Mouse (Mus musculus): Measurements from ENCODE around the gene Vmn2r30. TPM values are rescaled to one million over a fixed set of nuclear protein-coding genes. Genes with fewer than 3 reads are reported as not detected.
A peak's percentile ranks its signal among the peaks of the same experiment; 100 is the strongest.
"Not testable (repeated sequence)": the region's sequence is repeated elsewhere in the genome, so short reads cannot be mapped to it uniquely, and the experiment has no call there.

Vmn2r30 gene
- not detected in 2 replicates for polyA plus RNA-seq (2011; ENCODE audit: insufficient read depth, insufficient read length, low replicate concordance, missing spikeins)

DNA sequence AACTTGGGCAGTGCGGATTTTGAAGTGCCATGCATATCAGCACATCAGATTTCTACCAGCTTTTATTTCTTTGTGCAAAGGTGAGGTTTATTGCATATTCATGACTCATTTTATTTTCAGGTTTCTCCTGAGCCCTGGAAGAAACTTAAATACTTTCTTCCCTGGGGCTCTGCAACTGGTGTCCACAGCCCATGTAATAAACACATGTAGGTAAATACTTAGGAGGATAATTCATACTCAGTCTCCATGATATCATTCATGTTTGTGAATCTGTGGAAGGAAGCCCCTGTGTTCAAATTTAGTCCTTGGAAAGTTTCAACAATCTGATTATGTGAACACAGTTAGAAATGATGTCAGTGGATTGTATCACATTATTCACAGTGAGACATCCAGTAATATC is at the start of gene Vmn2r30:
Vmn2r30 (minus strand) TSS at position 101 of the 400 bp plus-strand sequence.
- not testable (repeated sequence) for H3K4me1 ChIP-seq (ENCODE audit: control insufficient read depth, insufficient read depth, low read length); H3K27ac ChIP-seq (ENCODE audit: control insufficient read depth, insufficient read depth, low read depth, low read length, poor library complexity); H3K4me3 ChIP-seq (replicated peaks; ENCODE audit: control insufficient read depth, low read depth, low read length)
- 63% methylated on average over 1 of the region's 1 CpGs for WGBS

DNA sequence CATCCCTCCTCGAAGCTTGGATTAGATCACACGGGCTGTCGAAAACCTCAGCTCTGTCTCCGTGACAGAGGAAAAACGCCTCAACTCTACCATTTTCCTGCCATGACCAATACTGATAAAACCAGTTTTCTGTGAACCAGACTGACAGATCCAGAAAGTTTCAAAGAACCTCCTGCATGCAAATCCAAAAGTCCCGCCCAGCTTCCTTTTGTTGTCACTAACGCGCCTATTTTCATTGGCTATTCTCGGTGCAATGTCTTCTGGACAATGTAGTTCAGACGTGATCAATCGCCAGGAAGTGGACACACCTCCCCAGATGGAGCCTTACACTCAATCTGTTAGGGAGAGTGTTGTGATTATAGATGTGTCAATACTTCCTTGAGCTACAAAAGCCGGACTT is 37.0 kb upstream of the Vmn2r30 start, which contains the start of gene Gm45783:
Gm45783 (minus strand) TSS at position 143 of the 400 bp plus-strand sequence.
- 45% methylated on average over 12 of the region's 12 CpGs for WGBS
- H3K4me1 ChIP-seq (ENCODE audit: control insufficient read depth, insufficient read depth, low read length); H3K4me3 ChIP-seq (replicated peaks; ENCODE audit: control insufficient read depth, low read depth, low read length); H3K27ac ChIP-seq (ENCODE audit: control insufficient read depth, insufficient read depth, low read depth, low read length, poor library complexity): not testable (repeated sequence)

DNA sequence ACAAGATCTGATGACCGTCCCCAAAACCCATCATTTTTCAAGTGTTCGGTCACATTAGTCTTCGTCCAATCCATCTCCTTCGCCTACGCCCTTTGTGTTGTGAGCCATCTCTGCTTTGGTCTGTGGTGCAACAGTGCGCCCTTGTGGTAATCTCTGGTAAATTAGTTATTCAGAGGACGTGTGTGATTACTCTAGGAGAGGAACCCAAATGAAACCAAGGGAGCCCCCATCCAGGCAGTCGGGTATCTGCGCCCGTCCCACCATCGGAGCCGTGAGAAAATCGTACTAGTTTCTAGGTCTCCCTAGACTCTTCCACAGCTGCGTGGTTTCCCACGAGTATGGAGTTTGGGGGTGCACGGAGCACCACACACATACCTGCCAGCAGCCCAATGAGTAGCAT is 41.8 kb downstream of the Vmn2r30 start:
- H3K27ac ChIP-seq (ENCODE audit: control insufficient read depth, insufficient read depth, low read depth, low read length, poor library complexity): no peak overlapping the region
- H3K4me1 ChIP-seq (ENCODE audit: control insufficient read depth, insufficient read depth, low read length): peaks cover 3% of the 10 kb centered on the region
- no peak overlapping the region for H3K4me3 ChIP-seq (replicated peaks; ENCODE audit: control insufficient read depth, low read depth, low read length)
- TF ChIP-seq CTCF (IDR thresholded peaks at IDR 0.05; ENCODE audit: control insufficient read depth, insufficient read depth, low read length): peak; percentile 55
- no peak for TF ChIP-seq POLR2A (IDR thresholded peaks at IDR 0.05; ENCODE audit: borderline replicate concordance, control insufficient read depth, low read depth, low read length)
- WGBS: 63% methylated on average over 16 of the region's 16 CpGs

- H3K4me3 ChIP-seq (replicated peaks; ENCODE audit: control insufficient read depth, low read depth, low read length): no peak overlapping the region
- WGBS: 4% methylated on average over 1 of the region's 1 CpGs
- no peak overlapping the region for H3K27ac ChIP-seq (ENCODE audit: control insufficient read depth, insufficient read depth, low read depth, low read length, poor library complexity)
- no peaks in the 10 kb centered on the region for H3K4me1 ChIP-seq (ENCODE audit: control insufficient read depth, insufficient read depth, low read length)
- TF ChIP-seq CTCF (IDR thresholded peaks at IDR 0.05; ENCODE audit: control insufficient read depth, insufficient read depth, low read length): no peak
- TF ChIP-seq POLR2A (IDR thresholded peaks at IDR 0.05; ENCODE audit: borderline replicate concordance, control insufficient read depth, low read depth, low read length): no peak
Measured at GRCm38 (mm10) chr7:7281383-7281782, 56.0 kb downstream of the Vmn2r30 start.

- not testable (repeated sequence) for H3K4me1 ChIP-seq (ENCODE audit: control insufficient read depth, insufficient read depth, low read length); H3K27ac ChIP-seq (ENCODE audit: control insufficient read depth, insufficient read depth, low read depth, low read length, poor library complexity)
- peak within 1 kb of the TSS; percentile 64 for H3K4me3 ChIP-seq (replicated peaks; ENCODE audit: control insufficient read depth, low read depth, low read length)
- WGBS: 40% methylated on average over 45 of the region's 45 CpGs
- TF ChIP-seq CTCF (IDR thresholded peaks at IDR 0.05; ENCODE audit: control insufficient read depth, insufficient read depth, low read length): peak; percentile 85
- TF ChIP-seq POLR2A (IDR thresholded peaks at IDR 0.05; ENCODE audit: borderline replicate concordance, control insufficient read depth, low read depth, low read length): peak; percentile 43; the same call in 1 of the 2 replicates
Measured at GRCm38 (mm10) chr7:7277966-7278567, 59.3 kb downstream of the Vmn2r30 start, which contains the start of gene Gm45844. Gm45844 (minus strand) TSS chr7:7278289.

GRCm38 (mm10) chr7:7277556-7277955 is 59.9 kb downstream of the Vmn2r30 start:
- H3K27ac ChIP-seq (ENCODE audit: control insufficient read depth, insufficient read depth, low read depth, low read length, poor library complexity): not testable (repeated sequence)
- WGBS: 62% methylated on average over 24 of the region's 24 CpGs

More at GRCm38 (mm10) chr7:7277556-7277955, 59.9 kb downstream of the Vmn2r30 start:
- H3K4me1 ChIP-seq (ENCODE audit: control insufficient read depth, insufficient read depth, low read length); H3K4me3 ChIP-seq (replicated peaks; ENCODE audit: control insufficient read depth, low read depth, low read length): not testable (repeated sequence)

Other genes starting within 250 kb of the Vmn2r30 start
- gene Zfp954, start 216.1 kb downstream of the Vmn2r30 start, polyA plus RNA-seq (2011; ENCODE audit: insufficient read depth, insufficient read length, low replicate concordance, missing spikeins): 3.8 and 11.1 TPM in 2 replicates
- 1.9 and 4.6 TPM in 2 replicates for gene Zfp773, start 200.9 kb downstream of the Vmn2r30 start, polyA plus RNA-seq (2011; ENCODE audit: insufficient read depth, insufficient read length, low replicate concordance, missing spikeins)
- not detected in 2 replicates for gene Zfp418, start 166.3 kb downstream of the Vmn2r30 start, polyA plus RNA-seq (2011; ENCODE audit: insufficient read depth, insufficient read length, low replicate concordance, missing spikeins)
- 0.57 and 1.8 TPM in 2 replicates for gene Zfp772, start 127.6 kb downstream of the Vmn2r30 start, polyA plus RNA-seq (2011; ENCODE audit: insufficient read depth, insufficient read length, low replicate concordance, missing spikeins)
- gene Vmn2r29, start 90.3 kb downstream of the Vmn2r30 start, polyA plus RNA-seq (2011; ENCODE audit: insufficient read depth, insufficient read length, low replicate concordance, missing spikeins): not detected in 2 replicates
- 0.88 and 2.4 TPM in 2 replicates for gene Gm45844, start 59.3 kb downstream of the Vmn2r30 start, polyA plus RNA-seq (2011; ENCODE audit: insufficient read depth, insufficient read length, low replicate concordance, missing spikeins)
- gene Clcn4, start 36.8 kb downstream of the Vmn2r30 start, polyA plus RNA-seq (2011; ENCODE audit: insufficient read depth, insufficient read length, low replicate concordance, missing spikeins): 11.2 and 19.1 TPM in 2 replicates
- not detected in 2 replicates for gene Gm45783, start 37.0 kb upstream of the Vmn2r30 start, polyA plus RNA-seq (2011; ENCODE audit: insufficient read depth, insufficient read length, low replicate concordance, missing spikeins)
- gene Vmn2r31, start 62.1 kb upstream of the Vmn2r30 start, polyA plus RNA-seq (2011; ENCODE audit: insufficient read depth, insufficient read length, low replicate concordance, missing spikeins): 0.14 and 0.70 TPM in 2 replicates
- gene Vmn2r32, start 142.4 kb upstream of the Vmn2r30 start, polyA plus RNA-seq (2011; ENCODE audit: insufficient read depth, insufficient read length, low replicate concordance, missing spikeins): not detected in 2 replicates
- gene Vmn2r33, start 229.2 kb upstream of the Vmn2r30 start, polyA plus RNA-seq (2011; ENCODE audit: insufficient read depth, insufficient read length, low replicate concordance, missing spikeins): not detected in 2 replicates